Mouse (Mus musculus): ENCODE data around the gene Btbd16.

The Btbd16 gene

DNA sequence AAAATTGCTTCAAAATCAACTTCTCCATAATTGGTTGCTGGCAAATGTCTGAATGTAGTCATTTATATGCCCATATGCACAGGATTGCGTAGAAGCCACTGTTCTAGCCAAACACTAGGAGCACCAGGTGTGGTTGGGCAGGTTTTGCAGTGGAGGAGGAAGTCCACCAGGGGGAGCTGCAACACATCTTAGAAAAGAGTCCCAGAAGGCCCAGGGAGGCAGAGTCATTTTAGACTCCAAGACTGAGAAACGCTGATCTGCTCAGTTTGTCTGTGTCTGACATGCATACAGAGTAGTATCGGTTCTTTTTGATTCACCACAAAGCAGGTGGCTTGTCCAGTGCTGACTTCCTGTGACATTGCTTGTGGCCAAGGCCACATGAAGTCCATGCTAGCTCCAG, 3.2 kb upstream of the Btbd16 start:
- peak; percentile 70 for DNase-seq (ENCODE audit: low read depth)

DNA sequence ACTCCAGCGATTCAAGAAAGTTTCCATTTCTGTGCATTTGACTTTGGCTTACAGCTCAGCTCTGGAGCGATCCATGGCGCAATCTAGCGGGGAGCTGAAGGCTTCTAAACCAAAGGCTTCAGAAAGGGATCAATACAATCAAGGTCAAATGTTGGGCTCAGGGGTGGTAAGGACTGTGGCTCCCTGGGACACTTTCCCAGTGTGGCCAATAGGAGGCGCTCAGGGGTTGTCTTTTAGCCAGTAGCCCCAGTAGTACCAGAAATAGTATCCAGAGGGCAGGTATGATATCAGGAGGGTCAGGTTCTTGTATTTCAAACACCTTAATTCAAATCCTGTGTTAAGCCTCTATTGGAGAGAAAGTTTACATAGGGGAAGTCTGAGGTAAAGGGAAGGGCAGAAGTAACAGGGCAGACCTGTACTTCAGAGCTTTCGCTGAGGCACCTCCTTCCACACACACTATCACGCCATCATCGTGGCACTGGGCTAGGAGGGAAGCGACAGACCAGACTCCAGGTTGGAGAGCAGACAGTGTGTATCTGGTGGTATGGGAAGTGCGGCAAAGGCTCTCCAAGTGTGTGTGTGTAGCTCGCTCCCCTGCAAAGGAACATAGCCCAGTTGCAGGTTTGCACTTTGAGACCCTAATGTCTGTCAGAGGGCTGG, 568 bp upstream of the Btbd16 start:
- peak; percentile 22 for DNase-seq (ENCODE audit: low read depth)

DNA sequence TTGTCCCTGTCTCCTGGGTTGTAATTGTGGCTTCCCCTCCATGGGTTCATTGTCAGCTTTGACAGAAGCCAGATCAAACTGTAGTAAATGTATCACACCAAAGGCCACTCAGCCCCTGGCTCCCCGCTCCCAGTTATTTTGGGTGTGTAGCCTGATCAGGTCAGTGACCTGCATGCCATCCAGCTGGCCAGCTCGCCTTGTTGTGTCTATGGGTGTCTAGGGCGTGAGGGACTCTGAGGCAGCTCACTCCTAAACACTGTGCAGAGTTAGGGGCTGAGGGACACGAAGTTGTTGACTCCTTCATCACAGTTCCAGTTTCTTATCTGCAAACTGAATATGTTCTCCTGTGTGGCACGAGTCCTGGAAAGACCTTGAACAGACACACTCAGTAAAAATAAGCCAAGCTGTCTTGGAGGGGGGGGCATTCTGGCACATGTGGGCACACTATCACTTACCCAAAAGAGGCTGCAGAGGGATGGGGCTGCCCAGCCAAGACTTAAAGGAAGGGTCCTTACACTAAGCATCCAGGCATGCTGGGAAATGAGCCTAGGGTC, 7.1 kb downstream of the Btbd16 start:
- no peak for DNase-seq (ENCODE audit: low read depth)

DNA sequence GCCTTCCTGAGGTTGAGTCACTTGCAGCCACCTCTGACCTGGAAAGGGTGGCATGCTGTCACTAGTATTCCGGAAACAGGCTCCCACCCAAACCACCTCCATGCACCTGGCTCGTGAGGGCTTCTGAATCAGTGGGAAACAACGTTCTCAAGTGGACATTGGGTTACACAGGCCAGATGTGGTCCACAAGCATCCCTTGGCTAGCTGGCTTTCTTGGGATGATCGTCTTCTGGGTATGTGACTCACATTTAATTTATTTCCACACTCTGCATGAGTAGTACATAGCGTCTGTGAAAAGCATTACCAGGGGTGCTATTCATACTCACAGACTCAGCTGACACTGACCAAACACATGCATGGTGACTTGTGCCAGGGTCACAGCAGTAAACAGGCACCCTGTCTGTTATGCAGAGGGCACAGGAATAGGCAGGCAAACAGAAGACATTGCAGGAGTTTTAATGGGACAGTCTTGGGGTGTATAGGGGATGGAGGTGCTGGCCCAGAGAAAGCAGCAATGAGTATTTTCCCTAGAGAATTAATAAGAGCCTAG, 8.7 kb downstream of the Btbd16 start:
- DNase-seq (ENCODE audit: low read depth): no peak

- DNase-seq (ENCODE audit: low read depth): no peak
These were observed 12.2 kb downstream of the Btbd16 start for GRCm38 (mm10) chr7:130785923-130786575.

- DNase-seq (ENCODE audit: low read depth): no peak
These were observed 12.8 kb downstream of the Btbd16 start for GRCm38 (mm10) chr7:130786708-130787107.

- DNase-seq (ENCODE audit: low read depth): no peak
These were observed 13.7 kb downstream of the Btbd16 start for GRCm38 (mm10) chr7:130787537-130787936.

DNA sequence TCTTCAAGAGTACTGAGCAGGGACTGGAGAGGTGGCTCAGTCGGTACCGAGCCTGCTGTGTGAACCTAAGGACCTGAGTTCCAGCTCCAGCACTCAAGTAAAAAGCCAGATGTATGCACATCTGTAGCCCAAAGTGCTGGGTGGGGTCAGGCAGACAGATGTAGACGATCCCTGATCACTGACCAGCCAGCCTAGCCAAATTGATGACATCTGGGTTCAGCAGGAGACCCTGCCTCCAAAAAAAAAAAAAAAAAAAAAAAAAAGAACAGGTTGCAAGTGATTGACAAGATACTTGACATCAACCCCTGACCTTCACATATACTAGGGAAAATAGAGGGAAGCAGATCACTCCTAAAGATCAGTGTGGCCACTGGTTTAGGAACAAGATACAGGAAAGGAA, 15.1 kb downstream of the Btbd16 start:
- no peak for DNase-seq (ENCODE audit: low read depth)

- DNase-seq (ENCODE audit: low read depth): no peak
These were observed 15.6 kb downstream of the Btbd16 start for GRCm38 (mm10) chr7:130789456-130789855.

- DNase-seq (ENCODE audit: low read depth): no peak
These were observed 19.8 kb downstream of the Btbd16 start for GRCm38 (mm10) chr7:130793671-130794070.

- no peak for DNase-seq (ENCODE audit: low read depth)
These were observed 22.9 kb downstream of the Btbd16 start for GRCm38 (mm10) chr7:130796786-130797185.

DNA sequence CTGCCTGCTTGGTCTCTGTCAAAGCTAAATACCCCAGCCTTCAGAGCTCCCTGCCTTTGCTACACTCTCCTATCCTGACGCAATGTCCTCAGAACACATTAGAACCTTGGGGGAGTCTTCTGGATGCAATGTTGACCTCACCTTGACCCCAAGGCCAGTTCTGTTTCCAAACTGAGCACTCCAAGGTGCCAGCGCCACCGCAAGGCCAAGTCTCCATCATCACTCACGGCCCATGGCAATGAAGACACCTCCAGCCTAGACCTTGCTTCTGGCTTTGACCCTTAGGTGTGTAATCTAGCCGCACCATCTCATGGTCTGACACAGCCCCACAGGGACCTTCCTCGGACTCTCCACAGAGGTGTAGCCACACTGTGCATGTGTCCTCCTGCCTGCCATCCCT, 23.7 kb downstream of the Btbd16 start:
- no peak for DNase-seq (ENCODE audit: low read depth)

DNA sequence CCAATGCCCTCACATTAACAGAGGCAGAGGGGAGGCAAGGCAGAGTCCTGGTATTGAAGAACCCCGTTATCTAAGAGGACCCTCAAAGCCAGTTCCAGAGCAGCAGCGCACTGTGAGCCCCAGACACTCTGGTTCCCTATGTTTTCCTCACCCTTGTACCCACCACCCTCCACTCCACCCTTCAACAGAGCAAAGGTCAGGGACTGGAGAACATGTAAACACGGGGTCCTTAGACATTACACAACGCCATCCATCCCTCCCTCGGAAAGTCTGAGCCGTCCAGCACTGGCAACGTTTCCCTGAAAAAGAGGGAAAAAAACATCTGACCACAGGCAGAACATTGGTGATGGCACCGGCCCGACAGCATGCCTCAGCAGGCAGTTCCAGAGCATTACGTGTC, 25.5 kb downstream of the Btbd16 start:
- DNase-seq (ENCODE audit: low read depth): no peak

GRCm38 (mm10) chr7:130800681-130801080, 26.8 kb downstream of the Btbd16 start:
- DNase-seq (ENCODE audit: low read depth): no peak

GRCm38 (mm10) chr7:130801811-130802210, 27.9 kb downstream of the Btbd16 start:
- DNase-seq (ENCODE audit: low read depth): no peak

DNA sequence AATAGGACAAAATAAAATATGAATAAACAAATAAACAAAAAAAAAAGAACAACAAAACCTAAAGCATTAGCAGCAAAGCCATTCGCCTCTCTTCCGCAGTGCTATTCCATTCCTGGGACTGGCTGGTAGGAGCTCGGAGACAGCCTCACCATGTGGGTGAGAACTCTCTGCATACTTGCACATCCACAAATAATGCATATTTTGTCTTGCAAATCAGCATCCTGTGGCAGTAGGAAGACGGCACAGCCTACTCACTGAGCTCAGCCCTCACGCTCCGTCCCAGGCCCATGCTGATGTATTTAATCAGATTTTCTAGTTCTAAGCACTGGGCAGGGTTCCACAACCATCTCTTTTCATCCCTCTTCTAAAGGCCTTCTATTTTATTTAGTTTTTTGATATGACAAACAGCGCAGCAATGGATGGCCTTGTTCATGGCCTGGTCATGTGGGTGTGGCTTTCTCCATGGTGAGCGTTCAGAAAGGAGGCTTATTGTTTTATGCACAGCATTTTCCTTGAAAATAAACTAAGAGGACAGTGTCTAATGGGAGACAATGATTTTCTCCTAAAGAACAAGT, 29.5 kb downstream of the Btbd16 start:
- DNase-seq (ENCODE audit: low read depth): no peak

DNA sequence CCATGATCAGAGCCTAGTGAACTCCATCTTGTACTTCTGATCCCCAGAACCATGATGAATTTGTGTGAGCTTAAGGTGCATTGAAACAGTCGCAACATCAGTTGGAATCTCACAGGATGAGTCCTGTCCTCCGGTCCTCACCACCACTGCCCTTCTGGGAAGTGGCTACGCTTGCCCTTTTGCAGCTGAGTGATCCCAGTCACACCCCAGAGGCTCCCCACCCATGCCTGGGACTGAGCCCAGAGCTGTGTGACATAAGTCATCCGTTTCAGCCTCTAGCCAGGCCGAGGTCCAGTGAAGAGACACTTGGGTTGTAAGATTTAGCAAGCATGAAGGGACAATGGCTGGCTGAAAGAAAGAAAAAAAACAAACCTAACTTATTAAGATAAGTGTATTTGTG, 31.1 kb downstream of the Btbd16 start:
- DNase-seq (ENCODE audit: low read depth): no peak

DNA sequence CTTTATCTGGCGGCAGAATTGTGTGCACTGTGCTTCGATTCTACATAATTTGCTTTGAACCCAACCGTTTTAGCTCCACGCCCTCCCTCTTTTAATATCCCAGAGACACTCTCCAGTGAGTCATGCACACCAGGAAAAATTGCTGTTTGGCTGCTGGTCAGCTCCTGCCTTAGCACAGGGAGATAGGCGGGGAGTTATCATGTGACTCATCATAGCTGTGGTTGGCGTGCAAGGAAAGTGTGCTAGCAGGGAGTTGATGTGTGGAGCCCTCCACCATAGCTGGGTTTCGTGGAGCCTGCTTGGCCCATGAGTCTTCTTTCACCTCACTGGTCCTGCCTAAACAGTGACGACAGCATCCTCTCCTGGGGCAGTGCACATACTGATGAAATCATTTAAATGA, 33.9 kb downstream of the Btbd16 start:
- DNase-seq (ENCODE audit: low read depth): no peak

- no peak for DNase-seq (ENCODE audit: low read depth)
These were observed 34.8 kb downstream of the Btbd16 start for GRCm38 (mm10) chr7:130808694-130809093.

- no peak for DNase-seq (ENCODE audit: low read depth)
These were observed 36.4 kb downstream of the Btbd16 start for GRCm38 (mm10) chr7:130810238-130810637.

GRCm38 (mm10) chr7:130812407-130812806, 38.5 kb downstream of the Btbd16 start:
- DNase-seq (ENCODE audit: low read depth): no peak

- no peak for DNase-seq (ENCODE audit: low read depth)
These were observed 41.7 kb downstream of the Btbd16 start for GRCm38 (mm10) chr7:130815601-130816000.

- DNase-seq (ENCODE audit: low read depth): no peak
These were observed 42.4 kb downstream of the Btbd16 start for GRCm38 (mm10) chr7:130816243-130816642.

Measured in c-Kit-positive CD71-negative TER-119-negative erythroid progenitor cells, embryonic 14.5 days (primary cell).